Mouse (Mus musculus) layer of hippocampus, adult 11-12 months (tissue): ENCODE measurements around the gene Rbm4.

ENCODE experiments used
- DNase-seq: peaks from one replicate; pipeline ENCODE4 v3.0.0; 2022; ENCODE audit warnings: low spot score

The Rbm4 gene

DNA sequence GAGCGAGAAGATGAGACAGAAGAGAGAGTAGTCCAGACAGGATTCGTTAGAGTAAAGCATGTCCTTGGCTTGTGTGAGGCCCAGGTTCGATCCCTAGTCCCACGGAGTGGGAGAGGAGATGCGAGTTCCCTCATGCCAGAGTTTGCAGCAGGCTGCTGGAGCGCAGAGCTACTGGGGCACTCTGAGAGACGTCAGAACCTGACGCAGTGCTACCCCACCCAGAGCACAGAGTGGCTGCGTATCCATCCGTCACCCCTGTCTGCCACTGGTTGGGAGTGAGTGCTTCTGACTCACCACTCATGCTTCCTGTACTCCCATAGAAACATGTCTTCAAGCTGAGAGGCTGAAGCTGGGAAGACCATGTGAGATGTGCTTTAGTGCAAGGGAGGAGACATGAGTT lies 52.2 kb downstream of the Rbm4 start:
- no peak for DNase-seq

GRCm38 (mm10) chr19:4739762-4740161 lies 53.9 kb downstream of the Rbm4 start:
- no peak for DNase-seq

- DNase-seq, result no peak
These were observed 54.6 kb downstream of the Rbm4 start for GRCm38 (mm10) chr19:4739053-4739452.

GRCm38 (mm10) chr19:4737866-4738265 lies 55.8 kb downstream of the Rbm4 start:
- no peak for DNase-seq
